13 mouse cellular contexts compared by ENCODE assay signal in the genomic region with DNA sequence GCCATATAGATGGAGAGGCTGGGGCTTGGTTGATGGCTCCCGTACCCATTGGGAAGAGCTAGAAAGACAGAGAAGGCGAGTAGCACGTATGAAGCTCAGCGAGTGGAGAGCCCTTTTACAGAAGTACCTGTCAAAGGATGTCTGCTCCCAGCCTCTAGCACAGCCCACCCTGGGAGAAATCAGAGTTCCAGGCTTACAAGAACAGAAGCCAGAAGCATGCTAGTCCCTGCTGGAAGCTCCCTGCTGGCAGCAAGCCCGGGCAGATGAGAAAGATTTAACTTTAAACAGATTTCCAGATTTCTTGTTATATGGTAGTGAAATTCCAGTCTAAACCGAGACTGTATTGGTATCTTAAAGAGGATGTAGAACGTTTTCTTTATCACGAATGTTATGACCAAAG.
DNase-seq lines count a peak whose midpoint lies in the region; ATAC-seq lines count a peak whose summit lies in the region.
"Had no signal": no experiment of that assay in that cellular context is flagged by ENCODE, and none has a peak within 500 bp of the region (broad histone marks: within the 10 kb centered on the region; RNA-seq: fewer than 3 reads in every experiment).

No protein-coding gene starts in this region.

- DNase-seq in kidney, postnatal 10 days = peak; percentile 63
- DNase-seq in kidney, adult 9 months = no peak
- DNase-seq in gastrocnemius, postnatal 4 days (ENCODE audit: low spot score in 2 of 2) = peak; percentile 40 to 78
- DNase-seq in right cerebral cortex, postnatal 10 days (ENCODE audit: low spot score in 2 of 2) = peak; percentile 89 to 90
- no peak for DNase-seq in urinary bladder, postnatal 4 days (ENCODE audit: low spot score in 2 of 2)
- DNase-seq in cerebellum, postnatal 14 days = no peak
- no peak for DNase-seq in embryo, embryonic 9.5 days (ENCODE audit: extremely low spot score)
- DNase-seq: spleen, adult 18-20 months had no signal

- H3K27ac ChIP-seq in embryonic facial prominence, embryonic 15.5 days (replicated peaks) = no peak overlapping the region
- H3K27ac ChIP-seq: embryonic facial prominence, embryonic 12.5 days; macrophage; neural tube, embryonic 12.5 days had no signal

- peaks cover 17% of the 10 kb centered on the region for H3K4me1 ChIP-seq in embryonic facial prominence, embryonic 15.5 days
- H3K4me1 ChIP-seq: neural tube, embryonic 12.5 days had no signal

- H3K4me2 ChIP-seq in embryonic facial prominence, embryonic 15.5 days (replicated peaks) = no peak overlapping the region
- H3K4me2 ChIP-seq: embryonic facial prominence, embryonic 12.5 days; neural tube, embryonic 12.5 days had no signal

- no peak overlapping the region for H3K4me3 ChIP-seq in embryonic facial prominence, embryonic 15.5 days (replicated peaks)
- H3K4me3 ChIP-seq: embryonic facial prominence, embryonic 12.5 days; neural tube, embryonic 12.5 days had no signal

- 0 out of 2 replicates have a peak, but pooled peaks cover 4% of the 10 kb centered on the region for H3K27me3 ChIP-seq in embryonic facial prominence, embryonic 15.5 days
- H3K27me3 ChIP-seq: embryonic facial prominence, embryonic 12.5 days had no signal

- no peaks in the 10 kb centered on the region for H3K9me3 ChIP-seq in embryonic facial prominence, embryonic 15.5 days (replicated peaks)
- H3K9me3 ChIP-seq: embryonic facial prominence, embryonic 12.5 days; neural tube, embryonic 12.5 days had no signal

- H3K36me3 ChIP-seq in embryonic facial prominence, embryonic 15.5 days = no peaks in the 10 kb centered on the region
- H3K36me3 ChIP-seq: embryonic facial prominence, embryonic 12.5 days; neural tube, embryonic 12.5 days had no signal

- no peak for ATAC-seq in embryonic facial prominence, embryonic 15.5 days (ENCODE audit: insufficient number of reproducible peaks, low FRiP score, low TSS enrichment, low read depth)
- ATAC-seq: activated CD4-positive, CD25-positive, alpha-beta regulatory T cell, adult 4 months had no signal

- WGBS in embryonic facial prominence, embryonic 15.5 days = 30% methylated on average over 8 of the region's 8 CpGs

- 0 out of 2 replicates have a peak overlapping the region, but pooled peaks have one; percentile 1 for H3K9ac ChIP-seq in embryonic facial prominence, embryonic 15.5 days
- H3K9ac ChIP-seq: embryonic facial prominence, embryonic 12.5 days; neural tube, embryonic 12.5 days had no signal

Comparison
In these comparisons a context has a peak if more than half of its experiments do, and no peak if none do; other contexts are left out.
1. DNase-seq: peak in kidney, postnatal 10 days (single experiment), gastrocnemius, postnatal 4 days (2 of 2) and right cerebral cortex, postnatal 10 days (2 of 2); none in kidney, adult 9 months (single experiment), urinary bladder, postnatal 4 days (0 of 2), cerebellum, postnatal 14 days (0 of 2) and embryo, embryonic 9.5 days (single experiment).